Mouse (Mus musculus): ENCODE results near the gene Polr3e.

- TF ChIP-seq POLR2A (IDR thresholded peaks at IDR 0.05; ENCODE audit: borderline replicate concordance, insufficient read depth, low read length): no peak
- TF ChIP-seq CTCF (IDR thresholded peaks at IDR 0.05; ENCODE audit: borderline replicate concordance, insufficient read depth, low read depth, low read length): no peak
Observed at GRCm38 (mm10) chr7:120960601-120961000, 43.1 kb downstream of the Polr3e start.
